Mouse (Mus musculus): Measurements from ENCODE around the gene B3gnt5.

GRCm38 (mm10) chr16:19789914-19790313, 29.9 kb downstream of the B3gnt5 start:
- TF ChIP-seq HCFC1 (IDR thresholded peaks at IDR 0.05; ENCODE audit: borderline replicate concordance, insufficient read depth, low read length) (no peak), MAFK (IDR thresholded peaks at IDR 0.05; ENCODE audit: insufficient read depth, low read depth, low read length) (no peak), ZC3H11A (IDR thresholded peaks at IDR 0.05; ENCODE audit: borderline replicate concordance, low read depth, low read length) (no peak), CHD2 (IDR thresholded peaks at IDR 0.05; ENCODE audit: low read depth, low read length) (no peak), ZNF384 (IDR thresholded peaks at IDR 0.05; ENCODE audit: low read depth, low read length) (no peak)
